Mouse (Mus musculus) midbrain, embryonic 16.5 days (tissue): ENCODE measurements at regions not wholly inside any gene's neighbourhood (a gene's known extent, or its start where the extent isn't known, plus 50 kb on each side); places are given as distances from the start of the nearest gene placed in this dataset.
A peak's percentile ranks its signal among the peaks of the same experiment; 100 is the strongest.

Source experiments
- ATAC-seq: fragments of 200-750 bp; cut with Nextera tagmentation; 2 replicates; pipeline ENCODE4 v1.8.0; 2017; ENCODE audit warnings: moderate TSS enrichment
- H3K27ac ChIP-seq: fragments of 300-500 bp; sonication (generic); 2 replicates; pipeline ENCODE4 v1.5.1; 2014; ENCODE audit warnings: mild to moderate bottlenecking, low read length, mixed read lengths
- H3K27me3 ChIP-seq: fragments of 300-500 bp; sonication (generic); 2 replicates; pipeline ENCODE4 v1.6.1; 2014; ENCODE audit warnings: low read depth, low read length, mixed read lengths; ENCODE audit not compliant: control insufficient read depth, insufficient read depth
- H3K36me3 ChIP-seq: fragments of 300-500 bp; sonication (generic); 2 replicates; pipeline ENCODE4 v1.6.1; 2014; ENCODE audit warnings: mild to moderate bottlenecking, low read length, moderate library complexity, mixed read lengths; ENCODE audit not compliant: control insufficient read depth, insufficient read depth
- H3K4me1 ChIP-seq: fragments of 300-500 bp; sonication (generic); 2 replicates; pipeline ENCODE4 v1.6.1; 2014; ENCODE audit warnings: mild to moderate bottlenecking, low read length, mixed read lengths; ENCODE audit not compliant: control insufficient read depth, insufficient read depth
- H3K4me2 ChIP-seq: fragments of 300-500 bp; sonication (generic); 2 replicates; pipeline ENCODE4 v1.6.1; 2014; ENCODE audit warnings: mild to moderate bottlenecking, low read length, mixed read lengths
- H3K4me3 ChIP-seq: fragments of 300-500 bp; sonication (generic); 2 replicates; pipeline ENCODE4 v1.5.1; 2014; ENCODE audit warnings: low read depth, mild to moderate bottlenecking, low read length, moderate library complexity, mixed read lengths
- H3K9ac ChIP-seq: fragments of 300-500 bp; sonication (generic); 2 replicates; pipeline ENCODE4 v1.6.1; 2014; ENCODE audit warnings: low read depth, low read length, mixed read lengths
- H3K9me3 ChIP-seq: fragments of 300-500 bp; sonication (generic); replicated peaks from 2 replicates; pipeline ENCODE4 v1.6.1; 2014; ENCODE audit warnings: mild to moderate bottlenecking, low read length, mixed read lengths; ENCODE audit not compliant: control insufficient read depth, poor library complexity, severe bottlenecking
- WGBS: fragments of 180-500 bp; shearing (Covaris S2); extraction: QIAGEN DNeasy Blood & Tissue Kit; methylation state at CpG from one replicate; pipeline ENCODE4 v1.1.7; 2014; 5-methylcytosine and 5-hydroxymethylcytosine counted together

DNA sequence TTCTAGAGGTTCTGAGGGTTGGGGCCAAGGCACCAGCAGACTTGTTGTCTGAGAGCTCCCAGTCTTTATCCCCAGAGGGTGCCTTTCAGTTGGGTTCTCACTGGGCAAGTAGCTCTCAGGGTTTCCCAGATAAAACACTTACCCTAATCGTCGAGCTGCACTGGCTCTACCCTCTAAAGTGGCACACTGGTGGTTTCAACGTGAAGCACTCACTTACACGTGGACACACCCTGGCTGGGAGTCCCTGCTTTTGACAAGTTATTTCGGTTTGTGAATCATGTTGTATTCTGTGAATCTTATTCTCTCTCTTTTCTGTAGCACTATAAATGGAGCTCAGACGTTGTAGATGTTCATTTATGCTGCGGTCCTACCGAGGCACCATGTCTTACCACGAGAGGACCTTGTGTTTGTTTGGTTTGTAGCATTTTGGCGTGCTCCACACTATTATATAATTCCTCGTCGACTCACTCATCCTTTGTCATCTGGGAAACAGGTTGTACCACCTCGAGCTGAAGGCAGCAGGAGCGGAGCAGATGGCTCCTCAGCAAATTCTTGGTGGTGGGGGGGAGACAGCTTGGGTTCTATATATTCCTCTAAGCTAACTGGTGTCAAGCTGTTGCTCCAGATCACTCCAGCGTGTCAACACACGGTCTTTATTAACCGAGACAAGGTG is 445.3 kb downstream of the Klf5 start:
- H3K9me3 ChIP-seq = no peaks in the 10 kb centered on the region
- ATAC-seq = no peak
- H3K36me3 ChIP-seq = no peaks in the 10 kb centered on the region
- WGBS = 89% methylated on average over 17 of the region's 17 CpGs
- H3K9ac ChIP-seq = no peak overlapping the region
- no peak overlapping the region for H3K4me2 ChIP-seq
- no peak overlapping the region for H3K4me3 ChIP-seq
- H3K27ac ChIP-seq = no peak overlapping the region
- no peaks in the 10 kb centered on the region for H3K27me3 ChIP-seq
- H3K4me1 ChIP-seq = peaks cover 6% of the 10 kb centered on the region; the same call in 1 of the 2 replicates

- H3K9ac ChIP-seq = no peak overlapping the region
- no peak overlapping the region for H3K4me2 ChIP-seq
- H3K27me3 ChIP-seq = no peaks in the 10 kb centered on the region
- no peak overlapping the region for H3K4me3 ChIP-seq
- no peak for ATAC-seq
- H3K4me1 ChIP-seq = peaks cover 16% of the 10 kb centered on the region
- no peaks in the 10 kb centered on the region for H3K36me3 ChIP-seq
- WGBS = 83% methylated on average over 7 of the region's 7 CpGs
- H3K9me3 ChIP-seq = no peaks in the 10 kb centered on the region
- H3K27ac ChIP-seq = no peak overlapping the region
These were observed 446.7 kb downstream of the Klf5 start for GRCm38 (mm10) chr14:99745209-99745608.

- H3K4me2 ChIP-seq = peak overlapping the region; percentile 22; the same call in 1 of the 2 replicates
- H3K27ac ChIP-seq = peak overlapping the region; percentile 8; the same call in 1 of the 2 replicates
- H3K4me1 ChIP-seq = peaks cover 16% of the 10 kb centered on the region
- no peak overlapping the region for H3K4me3 ChIP-seq
- H3K27me3 ChIP-seq = no peaks in the 10 kb centered on the region
- H3K36me3 ChIP-seq = no peaks in the 10 kb centered on the region
- no peaks in the 10 kb centered on the region for H3K9me3 ChIP-seq
- peak; percentile 44; the same call in 1 of the 2 replicates for ATAC-seq
- no peak overlapping the region for H3K9ac ChIP-seq
- 52% methylated on average over 17 of the region's 17 CpGs for WGBS
These were observed 449.7 kb downstream of the Klf5 start for GRCm38 (mm10) chr14:99748166-99748565.

- Histone ChIP-seq H3K27me3 (no peaks in the 10 kb centered on the region), H3K9ac (no peak overlapping the region), H3K27ac (peak overlapping the region; percentile 67; the same call in 1 of the 2 replicates), H3K9me3 (no peaks in the 10 kb centered on the region), H3K36me3 (no peaks in the 10 kb centered on the region), H3K4me1 (peaks cover 16% of the 10 kb centered on the region), H3K4me2 (no peak overlapping the region; the same call in 1 of the 2 replicates), H3K4me3 (no peak overlapping the region)
- 27% methylated on average over 12 of the region's 12 CpGs for WGBS
- peak; percentile 56; the same call in 1 of the 2 replicates for ATAC-seq
These were observed 451.1 kb downstream of the Klf5 start for GRCm38 (mm10) chr14:99749308-99750305.

GRCm38 (mm10) chr14:99758045-99758444 is 459.6 kb downstream of the Klf5 start:
- no peak overlapping the region for H3K4me3 ChIP-seq
- H3K4me1 ChIP-seq = no peaks in the 10 kb centered on the region
- H3K9me3 ChIP-seq = no peaks in the 10 kb centered on the region
- H3K27me3 ChIP-seq = no peaks in the 10 kb centered on the region
- no peak overlapping the region for H3K4me2 ChIP-seq
- ATAC-seq = no peak
- no peaks in the 10 kb centered on the region for H3K36me3 ChIP-seq
- H3K27ac ChIP-seq = no peak overlapping the region
- H3K9ac ChIP-seq = no peak overlapping the region
- 72% methylated on average over 5 of the region's 5 CpGs for WGBS

GRCm38 (mm10) chr14:99763336-99763735 is 464.8 kb downstream of the Klf5 start:
- Histone ChIP-seq H3K9ac (no peak overlapping the region), H3K4me3 (no peak overlapping the region), H3K27ac (no peak overlapping the region), H3K9me3 (no peaks in the 10 kb centered on the region), H3K4me1 (no peaks in the 10 kb centered on the region), H3K36me3 (no peaks in the 10 kb centered on the region), H3K27me3 (no peaks in the 10 kb centered on the region), H3K4me2 (no peak overlapping the region)
- WGBS = 71% methylated on average over 3 of the region's 3 CpGs
- ATAC-seq = no peak

DNA sequence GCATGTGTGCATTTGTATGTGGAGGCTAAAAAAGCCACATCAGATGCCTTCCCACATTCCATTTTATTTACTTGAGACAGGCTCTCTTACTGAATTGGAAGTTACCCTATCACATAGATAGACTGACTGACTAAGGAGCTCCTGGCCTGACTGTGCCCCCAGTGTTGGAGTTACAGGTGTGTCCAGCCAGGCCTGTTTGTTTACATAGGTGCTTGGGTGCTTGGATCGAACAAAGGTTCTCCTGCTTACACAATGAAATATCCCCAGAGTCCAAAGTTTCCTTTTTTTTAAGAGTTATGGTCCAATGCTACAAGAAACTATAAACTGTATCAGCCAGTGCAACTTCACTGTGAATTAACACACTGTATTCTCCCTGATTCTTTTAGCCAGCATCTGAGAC is 472.5 kb downstream of the Klf5 start:
- ATAC-seq = no peak
- no peak overlapping the region for H3K9ac ChIP-seq
- H3K4me1 ChIP-seq = no peaks in the 10 kb centered on the region
- no peak overlapping the region for H3K4me3 ChIP-seq
- H3K27ac ChIP-seq = no peak overlapping the region
- no peak overlapping the region for H3K4me2 ChIP-seq
- no peaks in the 10 kb centered on the region for H3K36me3 ChIP-seq
- H3K9me3 ChIP-seq = no peaks in the 10 kb centered on the region
- H3K27me3 ChIP-seq = no peaks in the 10 kb centered on the region
- 88% methylated on average over 1 of the region's 1 CpGs for whole genome bisulfite sequencing

GRCm38 (mm10) chr14:99772774-99773423 is 474.4 kb downstream of the Klf5 start:
- H3K36me3 ChIP-seq = no peaks in the 10 kb centered on the region
- 87% methylated on average over 19 of the region's 19 CpGs for WGBS
- no peak overlapping the region for H3K4me2 ChIP-seq
- no peak overlapping the region for H3K9ac ChIP-seq
- H3K9me3 ChIP-seq = no peaks in the 10 kb centered on the region
- no peak overlapping the region for H3K4me3 ChIP-seq
- H3K27me3 ChIP-seq = no peaks in the 10 kb centered on the region
- no peak for ATAC-seq
- H3K4me1 ChIP-seq = no peaks in the 10 kb centered on the region
- no peak overlapping the region for H3K27ac ChIP-seq
